Mouse (Mus musculus) ovary, postnatal 10 days (tissue): ENCODE measurements around the gene Zfyve9.
A peak's percentile ranks its signal among the peaks of the same experiment; 100 is the strongest.
"Not testable (repeated sequence)": the region's sequence is repeated elsewhere in the genome, so short reads cannot be mapped to it uniquely, and the experiment has no call there.

Experiments used
- DNase-seq: peaks from one replicate; pipeline ENCODE4 v3.0.0; 2022; ENCODE audit warnings: low spot score

The Zfyve9 gene

DNA sequence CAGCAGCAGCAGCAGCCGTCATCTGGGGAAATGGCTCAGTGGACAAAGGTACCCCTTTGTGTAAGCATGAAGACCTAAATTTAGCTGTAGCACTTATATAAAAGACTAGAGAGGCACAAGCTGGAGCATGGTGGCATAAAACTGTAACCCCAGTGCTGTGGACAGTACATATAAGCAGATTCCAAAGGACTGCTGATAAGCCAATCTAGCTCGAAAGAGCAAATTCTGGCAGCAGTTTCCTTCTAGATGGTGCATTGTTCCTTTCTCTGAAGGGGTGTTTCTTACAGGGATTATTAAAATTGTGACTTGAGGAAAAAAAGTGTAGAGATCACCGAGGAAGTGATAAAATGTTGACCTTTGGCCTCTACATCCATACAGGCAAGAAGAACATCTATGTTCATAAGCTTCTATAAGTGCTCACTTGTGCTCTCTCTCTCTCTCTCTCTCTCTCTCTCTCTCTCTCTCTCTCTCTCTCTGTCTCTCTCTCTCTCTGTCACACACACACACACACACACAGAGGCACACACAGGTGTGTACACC is 59.3 kb downstream of the Zfyve9 start:
- DNase-seq = no peak

GRCm38 (mm10) chr4:108719349-108719748 is 61.2 kb downstream of the Zfyve9 start, which contains the start of gene 3110021N24Rik:
Gene 3110021N24Rik (plus strand): TSS chr4:108719649.
- no peak for DNase-seq

DNA sequence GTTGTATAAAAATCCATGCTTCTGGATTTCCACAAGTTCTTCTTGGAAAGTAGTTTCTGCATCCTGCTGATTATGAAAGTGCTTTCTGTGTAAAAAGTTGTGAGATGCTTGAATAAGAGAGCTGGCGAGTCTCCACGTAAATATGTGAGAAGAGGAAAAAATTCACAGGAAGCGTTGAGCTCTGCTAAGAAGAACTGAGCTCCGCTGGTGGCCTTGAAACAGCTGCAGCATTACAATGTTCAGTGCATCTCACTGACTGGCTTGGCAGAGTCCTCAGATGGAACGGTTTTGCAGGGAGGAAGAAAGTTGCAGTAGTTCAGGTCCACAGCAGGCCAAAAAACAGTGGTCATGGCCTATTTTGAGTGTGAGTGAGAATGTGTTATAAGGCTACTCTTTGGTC is 72.4 kb downstream of the Zfyve9 start:
- no peak for DNase-seq

DNA sequence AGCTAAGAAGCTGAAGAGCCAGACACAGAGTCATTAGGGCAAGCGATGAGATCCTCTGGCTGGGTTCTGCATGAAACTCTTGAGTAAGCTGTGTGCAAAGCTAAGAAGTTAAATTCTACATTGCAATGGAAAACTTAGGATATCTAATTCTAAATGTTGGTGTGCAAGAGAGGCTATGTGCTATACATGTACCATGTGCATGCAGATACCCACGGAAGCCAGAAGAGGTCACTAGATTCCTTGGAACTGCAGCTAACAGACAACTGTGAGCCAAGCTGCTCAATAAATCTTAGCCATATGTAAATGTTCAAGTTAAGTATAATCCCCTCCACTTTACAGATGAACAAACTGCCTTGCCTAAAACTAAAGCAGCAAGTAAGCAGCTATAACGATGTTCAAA is 83.7 kb downstream of the Zfyve9 start:
- DNase-seq = no peak

GRCm38 (mm10) chr4:108691469-108691868 is 89.1 kb downstream of the Zfyve9 start:
- no peak for DNase-seq

DNA sequence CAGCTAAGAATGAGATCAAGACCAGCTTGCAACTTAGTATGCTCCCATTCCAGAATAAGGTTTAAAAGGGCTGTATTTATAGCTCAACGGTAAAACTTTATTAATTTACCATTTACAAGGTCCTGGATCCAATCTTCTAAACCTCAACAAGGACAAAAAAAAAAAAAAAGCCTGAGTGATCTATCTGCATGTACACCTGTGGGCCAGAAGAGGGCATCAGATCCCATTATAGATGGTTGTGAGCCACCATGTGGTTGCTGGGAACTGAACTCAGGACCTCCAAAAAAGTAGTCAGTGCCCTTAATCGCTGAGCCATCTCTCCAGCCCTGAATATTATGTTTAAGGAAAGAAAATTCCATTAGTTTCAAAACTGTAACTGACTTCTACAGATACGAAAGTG is 90.1 kb downstream of the Zfyve9 start:
- no peak for DNase-seq

DNA sequence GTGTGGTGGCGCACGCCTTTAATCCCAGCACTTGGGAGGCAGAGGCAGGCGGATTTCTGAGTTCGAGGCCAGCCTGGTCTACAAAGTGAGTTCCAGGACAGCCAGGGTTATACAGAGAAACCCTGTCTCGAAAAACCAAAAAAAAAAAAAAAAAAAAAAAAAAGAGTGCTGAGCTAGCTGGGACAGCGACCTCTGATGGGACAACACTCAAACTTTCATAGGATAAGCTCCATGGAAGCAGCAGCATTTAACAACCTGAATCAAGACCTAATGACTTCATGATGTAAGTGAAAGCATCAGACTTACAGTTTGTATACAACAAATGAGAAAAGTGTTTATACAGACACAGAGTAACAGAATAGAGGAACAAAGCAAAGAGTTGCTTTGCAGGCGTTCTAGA is 93.5 kb downstream of the Zfyve9 start:
- DNase-seq = not testable (repeated sequence)

- no peak for DNase-seq
Observed at GRCm38 (mm10) chr4:108686156-108686555, 94.4 kb downstream of the Zfyve9 start.

DNA sequence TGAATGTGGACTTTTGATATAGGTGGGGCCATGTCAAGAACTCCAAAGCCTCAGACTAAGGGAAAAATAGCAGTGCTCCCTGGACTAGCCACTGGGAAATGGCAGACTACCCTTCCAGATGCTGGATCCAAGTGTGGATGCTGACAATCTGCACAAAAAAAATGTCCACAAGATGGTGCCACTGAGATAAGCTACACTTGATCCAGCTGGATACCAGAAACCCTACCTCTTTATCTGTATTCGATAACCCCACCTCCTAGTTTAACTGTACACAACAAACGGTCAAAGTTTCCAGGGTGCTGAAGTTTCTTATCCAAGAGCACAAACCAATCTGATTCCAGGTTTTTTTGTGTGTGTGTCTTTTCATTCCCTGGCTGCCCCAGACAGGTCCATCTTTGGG is 116.2 kb downstream of the Zfyve9 start:
- DNase-seq = no peak

DNA sequence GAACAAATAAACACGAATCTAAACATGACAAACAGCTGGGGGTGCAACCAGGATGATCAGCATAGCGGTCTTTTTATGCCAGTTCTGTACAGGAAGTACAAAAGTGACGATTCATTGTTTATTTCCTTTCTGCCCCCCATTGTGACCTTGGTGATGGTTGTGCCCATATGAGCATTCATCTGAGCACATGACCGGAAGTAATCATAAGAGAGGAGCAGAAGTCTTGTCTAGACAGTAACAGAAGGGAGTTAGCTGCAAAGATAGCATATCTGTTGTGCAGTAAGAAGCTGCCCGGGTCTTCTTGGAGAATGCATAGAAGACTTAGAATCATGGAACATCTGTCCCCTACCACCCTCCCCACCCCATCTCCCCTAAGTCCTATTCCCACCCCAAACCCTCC is 141.8 kb downstream of the Zfyve9 start:
- no peak for DNase-seq

DNA sequence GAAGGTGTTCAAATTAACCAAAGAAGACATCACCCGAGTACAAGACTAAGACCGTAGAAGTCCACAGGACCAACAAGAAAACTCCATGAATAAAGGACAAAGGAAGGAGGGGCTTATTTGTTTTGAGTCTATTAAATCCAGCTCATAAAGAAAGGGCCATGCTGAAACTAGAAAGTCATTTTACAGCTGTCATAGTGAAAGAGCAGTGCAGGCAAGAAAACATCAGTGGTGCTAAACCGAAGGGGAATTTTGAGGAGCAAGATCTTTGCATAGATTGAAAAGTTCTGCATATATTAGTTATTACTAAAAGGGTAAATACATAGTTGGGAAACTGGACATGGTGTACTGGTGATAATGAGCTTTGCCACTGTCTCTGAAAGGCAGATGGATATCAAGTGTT is 142.9 kb downstream of the Zfyve9 start:
- DNase-seq = no peak

- DNase-seq = no peak
Observed at GRCm38 (mm10) chr4:108635101-108635500, 145.5 kb downstream of the Zfyve9 start.

DNA sequence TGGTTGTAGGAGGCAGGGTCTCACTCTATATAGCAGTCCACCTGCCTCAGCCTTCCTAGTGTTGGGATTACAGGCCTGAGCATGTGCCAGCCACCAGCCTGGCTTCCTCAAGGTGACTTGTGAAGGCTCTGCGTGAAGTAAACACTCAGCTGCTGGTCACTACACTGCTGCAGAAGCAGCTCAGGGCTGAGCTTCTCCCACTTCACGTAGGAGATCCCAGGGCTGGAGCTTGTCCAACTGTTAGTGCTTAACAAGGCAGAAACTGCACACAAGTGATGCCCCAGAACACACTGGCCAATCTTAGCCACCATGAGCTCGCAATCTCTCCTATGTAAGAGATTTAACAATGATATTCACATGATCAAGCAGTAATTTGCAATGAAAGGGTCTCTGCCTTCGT is 145.9 kb downstream of the Zfyve9 start:
- DNase-seq = no peak

GRCm38 (mm10) chr4:108633703-108634102 is 146.9 kb downstream of the Zfyve9 start:
- DNase-seq = no peak

DNA sequence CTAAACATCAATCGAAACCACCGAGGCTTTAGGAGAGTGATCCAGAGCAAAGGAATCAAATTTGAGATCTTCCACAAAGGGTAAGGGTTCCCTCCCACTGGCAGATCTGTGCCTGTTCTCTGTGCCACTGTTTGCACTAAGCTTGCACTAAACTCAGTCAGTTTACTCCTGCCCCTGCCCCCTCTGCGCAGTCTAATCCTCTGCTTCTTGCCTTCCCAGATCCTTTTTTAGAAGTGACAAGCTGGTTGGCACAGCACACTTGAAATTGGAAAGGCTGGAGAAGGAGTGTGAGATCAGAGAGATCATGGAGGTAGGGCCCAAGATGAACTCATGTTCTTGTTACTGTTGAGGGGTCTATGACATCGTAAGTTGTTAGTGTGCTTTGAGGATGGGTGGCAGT is 149.0 kb downstream of the Zfyve9 start:
- DNase-seq = no peak

GRCm38 (mm10) chr4:108630096-108630495 is 150.5 kb downstream of the Zfyve9 start:
- DNase-seq = no peak

DNA sequence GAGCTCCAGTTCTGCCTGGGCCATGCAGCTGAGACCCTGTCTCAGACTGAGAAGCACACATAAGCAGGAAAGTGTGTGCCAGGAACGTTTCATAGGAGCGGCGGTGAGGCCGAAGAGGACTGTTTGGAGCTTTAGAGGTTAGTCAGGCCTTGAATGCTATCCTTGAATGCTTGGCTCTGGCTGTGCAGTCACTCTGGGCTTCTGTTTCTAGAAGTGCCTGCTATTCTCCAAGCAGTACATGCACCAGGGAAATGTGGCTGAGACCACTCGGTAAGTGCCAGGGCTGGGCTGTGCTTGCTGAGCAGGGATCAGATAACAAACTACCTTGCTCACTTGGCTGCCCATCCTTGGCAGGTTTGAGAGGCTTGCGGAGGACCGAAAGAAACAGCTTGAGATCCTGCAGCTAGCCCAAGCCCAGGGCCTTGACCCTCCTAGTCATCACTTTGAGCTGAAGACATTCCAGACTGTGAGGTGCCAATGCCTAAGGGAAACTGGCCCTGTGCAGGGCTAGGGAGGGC is 151.2 kb downstream of the Zfyve9 start:
- no peak for DNase-seq

- no peak for DNase-seq
Observed at GRCm38 (mm10) chr4:108627066-108627465, 153.5 kb downstream of the Zfyve9 start.

- no peak for DNase-seq
Observed at GRCm38 (mm10) chr4:108621504-108621903, 159.1 kb downstream of the Zfyve9 start.

- no peak for DNase-seq
Observed at GRCm38 (mm10) chr4:108620536-108620935, 160.1 kb downstream of the Zfyve9 start.

- peak; percentile 71 for DNase-seq
Observed at GRCm38 (mm10) chr4:108619587-108620341, 160.8 kb downstream of the Zfyve9 start, which contains the start of gene Cc2d1b. Gene Cc2d1b (plus strand): TSS chr4:108619940.

- DNase-seq = no peak
Observed at GRCm38 (mm10) chr4:108619165-108619564, 161.4 kb downstream of the Zfyve9 start.

- no peak for DNase-seq
Observed at GRCm38 (mm10) chr4:108618586-108618985, 162.0 kb downstream of the Zfyve9 start.

GRCm38 (mm10) chr4:108610935-108611334 is 169.7 kb downstream of the Zfyve9 start:
- no peak for DNase-seq
